Mouse (Mus musculus) spleen, postnatal 14 days (tissue): Measurements from ENCODE around the gene Ndufs8.
A peak's percentile ranks its signal among the peaks of the same experiment; 100 is the strongest.
"Not testable (repeated sequence)": the region's sequence is repeated elsewhere in the genome, so short reads cannot be mapped to it uniquely, and the experiment has no call there.

Experiments
- DNase-seq, 2 experiments: peaks; one replicate each; pipeline ENCODE4 v3.0.0; 2021 to 2022; ENCODE audit warnings: low spot score in 2 of 2

The Ndufs8 gene

DNA sequence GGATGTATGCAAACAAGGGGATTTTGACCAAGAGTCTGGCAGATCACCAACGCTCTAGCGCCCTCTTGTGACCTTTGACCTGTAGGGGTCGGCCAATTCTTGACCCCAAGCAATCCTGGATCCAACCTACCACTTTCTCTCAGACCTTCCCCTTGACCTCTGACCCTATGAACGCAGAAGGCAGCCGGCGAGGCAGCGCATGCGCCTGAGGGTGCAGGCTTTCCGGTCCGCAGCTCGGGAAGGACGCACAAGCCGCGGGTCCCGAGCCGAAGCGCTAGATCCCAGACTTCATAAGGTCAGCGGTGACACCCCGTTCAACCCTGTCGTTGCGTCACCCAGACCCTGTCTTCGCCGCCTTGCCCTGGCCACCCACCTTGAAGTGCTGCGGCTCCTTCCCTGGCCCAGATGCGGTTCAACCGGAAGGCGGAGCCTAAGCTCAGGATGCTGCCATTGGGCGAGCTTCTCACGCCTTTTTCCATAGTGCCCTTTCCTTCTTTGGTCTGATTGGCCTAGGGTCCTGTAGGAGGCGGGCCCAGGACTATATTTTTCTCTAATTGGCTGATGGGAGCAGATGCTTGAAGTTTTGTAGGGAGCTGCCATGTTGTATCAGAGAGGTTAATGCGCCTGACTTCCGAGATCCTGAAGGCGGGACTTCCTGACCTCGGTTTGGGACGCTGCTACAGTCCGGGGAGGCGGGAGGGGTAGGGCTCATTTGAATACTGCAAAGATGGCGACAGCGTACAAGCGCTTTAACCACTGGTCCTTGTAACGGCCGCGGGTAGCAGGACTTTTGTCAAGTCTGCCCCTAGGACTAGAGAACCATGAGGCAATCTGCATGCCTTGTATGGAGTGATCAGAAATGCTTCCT, at the start of gene Ndufs8:
Ndufs8 (minus strand) TSS at position 438 of the 868 bp plus-strand sequence.
- peak; percentile 71 to 81 for DNase-seq

DNA sequence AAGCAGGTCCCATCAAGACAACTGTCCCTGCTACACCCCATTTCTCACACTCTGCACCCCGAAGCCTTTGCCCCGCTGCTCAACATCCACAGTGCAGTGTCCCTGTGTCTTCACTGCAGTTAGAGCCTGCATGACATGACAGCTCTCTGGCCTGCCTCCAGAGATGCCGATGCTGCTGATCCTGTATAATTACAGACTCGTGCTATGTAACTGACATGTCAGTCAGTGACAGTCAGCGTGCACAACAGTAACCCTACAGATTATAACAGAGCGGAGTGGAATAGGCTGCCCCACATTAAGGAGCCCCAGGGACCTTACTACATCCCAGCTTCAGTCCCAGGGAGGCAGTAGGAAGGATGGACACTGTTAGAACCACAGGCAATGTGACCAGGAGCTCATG, 49.2 kb upstream of the Ndufs8 start:
- not testable (repeated sequence) for DNase-seq

DNA sequence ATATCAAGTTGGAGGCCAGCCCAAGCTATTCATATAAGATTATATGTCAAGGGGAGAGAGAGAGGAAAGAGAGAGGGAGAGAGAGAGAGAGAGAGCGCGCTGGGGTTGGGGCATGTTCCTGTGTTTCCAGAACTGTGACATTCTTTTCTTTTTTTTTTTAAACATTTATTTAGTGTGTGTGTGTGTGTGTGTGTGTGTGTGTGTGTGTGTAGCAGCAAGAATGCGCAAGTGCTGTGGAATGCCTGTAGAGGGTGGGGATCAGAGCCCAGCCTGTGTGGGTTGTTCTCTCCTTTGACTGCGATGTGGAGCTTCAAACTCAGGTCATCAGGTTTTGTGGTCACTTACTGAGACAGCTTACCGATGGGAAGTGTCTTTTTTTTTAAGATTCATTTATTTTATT, 47.6 kb upstream of the Ndufs8 start:
- DNase-seq = no peak

DNA sequence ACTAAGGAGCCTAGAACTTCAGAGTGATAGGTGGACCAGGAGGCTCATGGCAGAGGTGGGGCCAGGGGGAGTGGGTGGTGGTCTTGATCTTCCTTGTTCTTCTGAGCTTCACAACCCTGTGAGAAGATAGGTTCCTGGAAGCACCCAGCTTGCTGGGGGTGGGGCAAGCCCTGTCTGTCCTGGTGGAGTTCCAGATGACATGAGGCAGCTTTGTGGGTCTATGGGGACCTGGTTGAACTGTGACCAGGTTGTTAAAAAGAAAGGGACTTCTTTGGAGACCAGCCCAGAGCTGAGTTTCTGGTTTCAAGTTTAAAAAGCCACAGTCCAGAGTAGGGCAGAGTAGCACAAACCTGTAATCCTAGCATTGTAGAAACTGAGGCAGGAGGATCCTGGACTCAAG, 46.5 kb upstream of the Ndufs8 start:
- no peak for DNase-seq

DNA sequence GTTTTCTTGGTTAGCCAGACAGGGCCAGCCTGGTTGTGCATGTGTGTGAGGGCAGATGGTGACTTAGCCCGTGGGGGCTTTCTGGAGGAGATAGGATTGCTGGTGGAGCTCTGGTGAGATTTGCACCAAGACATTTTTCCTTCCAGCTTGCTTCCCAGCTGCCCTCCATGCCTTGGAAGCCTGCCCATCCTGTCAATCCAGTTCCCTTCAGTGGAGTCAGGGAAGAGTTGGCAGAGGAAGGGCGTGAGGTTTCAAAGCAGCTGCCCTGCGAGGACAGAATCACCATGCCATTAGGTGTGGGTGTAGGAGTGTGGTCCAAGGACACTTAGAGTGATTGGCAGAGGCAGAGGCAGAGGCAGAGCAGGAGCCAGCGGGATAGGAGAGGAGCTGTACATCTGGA, 45.9 kb upstream of the Ndufs8 start, which contains the start of gene Aldh3b3:
Aldh3b3 (plus strand) TSS at position 176 of the 400 bp plus-strand sequence.
- DNase-seq = no peak

DNA sequence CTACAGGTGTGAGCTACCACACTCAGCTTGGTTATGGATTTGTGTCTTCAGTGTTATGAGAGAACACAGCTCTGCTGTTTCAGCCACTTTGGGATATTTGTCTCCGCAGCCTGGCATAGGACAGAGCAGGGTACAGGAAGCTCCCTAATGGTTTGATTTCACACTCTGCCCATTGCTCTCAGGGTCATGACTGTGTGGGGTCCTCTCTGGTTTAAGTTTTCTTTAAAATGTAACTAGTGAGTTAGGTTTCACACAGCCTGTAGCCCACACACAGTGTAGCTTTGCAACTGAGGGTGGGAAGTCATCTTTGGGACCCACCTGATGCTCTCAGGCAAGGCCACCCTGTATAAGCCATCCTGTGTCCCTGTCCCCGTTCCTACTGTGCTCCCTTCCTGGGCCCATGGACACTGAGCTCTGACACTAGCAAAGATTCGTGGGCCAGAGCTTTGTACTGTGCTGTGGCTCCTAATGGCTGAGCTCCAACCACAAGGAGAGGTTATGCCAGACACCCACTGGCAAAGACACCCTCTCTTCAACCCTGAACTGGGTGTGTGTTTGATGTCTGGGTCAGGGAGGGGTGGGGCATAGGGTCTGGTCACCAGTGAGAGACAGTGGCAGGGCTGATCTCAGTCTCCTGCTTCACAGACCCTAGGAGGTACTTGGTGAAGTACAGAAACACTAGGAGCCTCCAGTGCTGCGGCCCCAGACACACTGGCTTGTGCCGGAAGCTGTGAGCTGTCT, 44.9 kb upstream of the Ndufs8 start:
- DNase-seq = not testable (repeated sequence)

DNA sequence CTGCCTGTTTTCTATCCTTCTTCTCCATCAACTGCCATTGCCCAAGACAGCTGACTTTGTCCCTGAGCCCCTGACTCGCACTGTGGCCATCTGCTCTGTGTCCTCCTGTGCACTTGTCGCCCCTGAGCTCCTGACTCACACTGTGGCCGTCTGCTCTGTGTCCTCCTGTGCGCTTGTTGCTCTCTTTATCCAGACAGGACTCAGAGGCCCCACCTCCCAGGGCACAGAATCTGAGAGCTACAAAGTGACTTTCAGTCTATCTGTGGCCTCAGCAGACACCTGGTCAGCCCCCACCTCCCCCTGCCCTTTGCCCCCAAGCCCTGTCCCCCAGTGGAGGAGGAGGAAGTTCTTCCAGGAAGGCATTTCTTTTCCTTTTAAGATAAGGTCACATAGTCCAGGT, 43.2 kb upstream of the Ndufs8 start:
- DNase-seq = no peak

DNA sequence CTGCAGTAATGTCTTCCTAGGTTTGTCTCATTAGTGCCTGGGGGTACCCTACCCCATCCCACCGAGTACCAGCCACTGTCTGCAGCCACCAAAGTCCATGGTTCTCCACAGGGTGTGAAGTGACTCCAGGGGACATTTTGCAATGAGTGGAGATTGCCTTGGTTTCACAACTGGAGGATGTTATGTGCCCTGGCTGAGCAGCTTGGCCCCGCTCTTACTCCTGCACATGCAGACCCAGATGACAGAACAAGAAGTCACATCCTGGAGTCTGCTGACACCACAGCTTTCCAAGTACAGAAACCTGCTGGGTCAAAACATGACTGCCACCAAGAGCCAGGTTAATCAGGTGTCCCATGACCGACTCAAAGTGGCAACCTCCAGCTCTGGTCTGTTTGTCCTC, 42.5 kb upstream of the Ndufs8 start:
- no peak for DNase-seq

DNA sequence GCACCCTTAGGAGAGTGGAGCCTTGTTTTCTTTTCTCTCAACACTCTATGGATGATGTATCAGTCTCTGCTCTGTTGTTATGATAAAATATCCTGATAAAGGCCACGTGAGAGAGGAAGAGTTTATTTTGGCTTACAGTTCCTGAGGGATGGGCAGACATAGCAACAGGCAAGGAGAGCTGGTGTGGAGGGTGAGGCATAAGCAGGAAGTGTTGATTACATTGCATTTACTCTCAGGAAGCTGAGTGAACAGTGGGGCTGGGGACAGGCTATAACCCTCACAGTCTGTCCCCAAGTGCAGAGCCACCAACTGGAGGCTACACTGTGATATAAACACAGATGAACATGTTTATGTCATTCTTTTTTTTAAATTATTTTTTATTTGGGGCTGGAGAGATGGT, 39.5 kb upstream of the Ndufs8 start:
- DNase-seq = no peak

DNA sequence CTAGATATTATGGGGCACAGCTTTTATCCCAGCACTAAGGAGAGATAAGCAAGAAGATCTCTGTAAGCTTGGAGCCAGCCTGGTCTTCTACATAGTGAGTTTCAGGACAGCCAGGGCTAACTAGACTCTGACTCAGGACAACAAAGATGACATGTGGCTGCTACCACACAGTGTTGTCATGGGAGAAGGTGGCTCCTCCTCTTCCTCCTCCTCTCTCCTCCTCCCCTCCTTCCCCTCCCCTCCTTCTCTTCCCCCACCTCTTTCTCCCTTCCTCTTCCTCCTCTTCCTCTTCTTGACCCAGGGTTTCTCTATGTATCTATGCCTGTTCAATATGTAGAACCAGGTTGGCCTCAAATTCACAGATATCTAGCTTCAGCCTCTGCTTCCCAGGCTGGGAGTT, 38.9 kb upstream of the Ndufs8 start:
- no peak for DNase-seq

DNA sequence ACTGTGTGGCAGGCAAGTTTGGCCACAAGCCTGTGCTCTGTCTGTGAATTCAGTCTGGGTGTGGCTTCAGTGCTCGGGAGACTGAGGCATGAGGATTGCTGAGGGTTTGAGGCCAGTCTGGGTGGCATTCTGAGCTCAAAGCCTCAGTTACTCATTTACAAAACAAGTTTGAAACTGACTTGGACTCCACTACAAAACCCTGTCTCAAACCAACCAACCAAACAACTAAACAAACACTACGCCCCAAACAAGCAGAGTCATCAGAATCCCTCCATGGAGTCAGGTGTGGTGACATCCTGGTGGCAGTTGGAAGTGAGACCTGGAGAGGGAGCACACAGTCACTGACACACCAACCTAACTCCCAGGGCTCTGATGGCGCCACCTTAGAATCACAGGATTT, 37.8 kb upstream of the Ndufs8 start:
- DNase-seq = no peak

DNA sequence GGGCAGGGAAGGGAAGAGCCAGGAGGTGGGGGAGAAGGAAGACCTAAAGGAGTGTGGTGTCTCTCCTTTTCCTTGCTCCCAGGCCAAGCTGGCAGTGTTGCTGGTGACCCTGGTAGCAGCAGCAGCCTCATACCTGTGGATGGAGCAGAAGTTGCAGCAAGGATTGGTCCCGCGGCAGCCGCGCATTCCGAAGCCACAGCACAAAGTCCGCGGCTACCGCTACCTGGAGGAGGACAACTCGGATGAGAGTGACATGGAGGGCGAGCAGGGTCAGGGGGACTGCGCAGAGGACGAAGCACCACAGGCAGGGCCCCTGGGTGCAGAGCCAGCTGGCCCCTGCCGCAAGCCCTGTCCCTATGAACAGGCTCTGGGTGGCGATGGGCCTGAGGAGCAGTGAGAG, 36.0 kb upstream of the Ndufs8 start:
- DNase-seq = no peak

DNA sequence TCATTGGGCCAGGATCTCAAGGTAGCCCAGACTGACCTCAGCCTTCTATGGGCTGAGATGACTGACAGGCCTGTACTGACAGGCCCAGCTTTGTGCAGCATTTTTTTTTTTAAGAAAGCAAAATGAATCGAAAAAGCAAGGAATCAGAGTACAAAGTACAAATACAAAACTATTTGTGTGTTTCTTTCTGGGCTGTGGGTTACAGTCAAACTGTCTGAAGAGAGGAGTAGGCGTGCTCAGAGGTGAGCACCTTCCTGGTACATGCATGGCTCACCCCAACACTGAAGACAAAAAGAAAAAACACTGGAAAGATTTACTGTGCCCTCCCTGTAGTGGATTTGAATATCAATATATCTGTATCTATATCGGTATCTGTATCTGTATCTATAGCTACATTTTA, 35.2 kb upstream of the Ndufs8 start:
- DNase-seq = no peak

DNA sequence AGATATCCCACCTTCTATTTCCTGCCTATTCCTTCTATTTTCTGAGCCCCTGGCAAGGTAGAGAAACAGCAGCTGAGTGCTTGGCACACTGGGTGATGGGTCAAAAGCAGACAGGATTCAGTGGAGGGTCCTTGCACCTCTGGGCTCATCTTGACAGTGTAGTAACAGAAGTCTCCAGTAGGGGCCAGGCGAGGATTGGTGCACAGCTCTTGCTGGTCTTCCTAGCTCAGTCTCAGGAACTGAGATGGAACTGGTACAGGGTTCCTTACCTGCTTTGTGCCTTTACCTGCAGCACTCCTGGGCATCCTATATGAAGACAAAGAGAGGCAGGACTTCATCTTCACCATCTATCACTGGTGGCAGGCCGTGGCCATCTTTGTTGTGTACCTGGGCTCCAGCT, 34.1 kb upstream of the Ndufs8 start:
- peak; percentile 34 to 67 for DNase-seq

DNA sequence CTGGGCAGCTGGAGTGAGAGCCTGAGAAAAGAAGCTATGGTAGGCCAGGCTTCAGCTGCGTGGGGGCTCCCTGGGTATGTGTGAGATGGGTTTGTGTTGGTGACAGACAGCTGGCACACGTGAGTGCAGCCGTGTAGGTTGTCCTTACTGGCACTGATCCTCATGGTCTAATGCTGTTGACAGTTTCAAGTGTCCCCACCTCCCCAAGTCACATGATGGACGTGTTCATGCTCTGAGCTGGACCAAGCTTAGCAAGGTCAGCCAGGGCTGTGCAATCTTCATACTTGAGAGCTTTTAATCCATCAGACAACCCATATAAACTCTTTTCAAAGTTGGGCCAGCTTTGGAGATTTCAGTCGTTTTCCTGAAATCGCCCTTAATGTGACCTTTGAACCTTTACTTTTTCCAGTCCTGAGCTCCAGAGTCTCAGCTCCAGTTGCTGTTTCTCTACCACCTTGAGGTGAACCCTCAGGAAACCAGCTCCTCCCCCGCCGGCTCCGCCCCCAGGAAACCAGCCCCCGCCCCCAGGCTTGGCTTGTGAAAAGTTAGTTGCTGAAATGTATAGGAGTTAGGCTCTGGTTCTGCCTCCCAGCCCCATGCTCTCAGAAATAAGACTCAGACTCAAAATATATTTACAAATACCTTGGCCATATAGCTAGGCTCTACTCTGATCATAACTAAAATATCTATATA, 33.4 kb upstream of the Ndufs8 start:
- DNase-seq = peak in 1 of 2 experiments; percentile 41

DNA sequence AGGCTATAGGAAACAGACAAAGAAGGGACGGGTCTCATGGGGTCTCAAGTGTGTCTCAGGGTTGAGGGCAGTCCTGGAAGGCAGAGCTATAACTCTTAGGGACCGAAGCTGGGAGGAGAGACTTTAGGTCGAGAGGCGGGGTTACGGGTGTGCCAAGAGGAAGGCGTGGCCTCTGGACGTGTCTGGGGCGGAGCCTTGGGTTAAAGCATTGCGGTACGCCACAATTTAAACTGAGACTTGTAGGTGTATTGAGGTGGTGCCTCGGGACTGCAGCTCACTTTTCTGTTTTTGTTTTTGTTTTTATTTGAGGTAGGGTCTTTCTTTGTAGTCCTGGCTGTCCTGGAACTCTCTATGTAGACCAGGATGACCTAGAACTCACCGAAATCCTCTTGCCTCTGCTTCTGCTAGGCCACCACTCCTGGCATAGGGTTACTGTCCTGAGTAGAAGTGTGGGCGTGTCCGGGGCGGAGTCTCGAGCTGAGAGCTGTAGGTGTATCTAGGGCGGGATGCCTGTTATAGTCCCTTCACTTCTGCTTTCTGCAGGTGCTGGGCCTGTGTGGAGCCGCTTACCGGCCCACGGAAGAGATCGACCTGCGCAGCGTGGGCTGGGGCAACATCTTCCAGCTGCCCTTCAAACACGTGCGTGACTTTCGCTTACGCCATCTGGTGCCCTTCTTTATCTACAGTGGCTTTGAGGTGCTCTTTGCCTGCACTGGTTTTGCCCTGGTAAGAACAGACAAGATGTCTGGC, 30.6 kb upstream of the Ndufs8 start:
- DNase-seq = peak; percentile 57 to 69

DNA sequence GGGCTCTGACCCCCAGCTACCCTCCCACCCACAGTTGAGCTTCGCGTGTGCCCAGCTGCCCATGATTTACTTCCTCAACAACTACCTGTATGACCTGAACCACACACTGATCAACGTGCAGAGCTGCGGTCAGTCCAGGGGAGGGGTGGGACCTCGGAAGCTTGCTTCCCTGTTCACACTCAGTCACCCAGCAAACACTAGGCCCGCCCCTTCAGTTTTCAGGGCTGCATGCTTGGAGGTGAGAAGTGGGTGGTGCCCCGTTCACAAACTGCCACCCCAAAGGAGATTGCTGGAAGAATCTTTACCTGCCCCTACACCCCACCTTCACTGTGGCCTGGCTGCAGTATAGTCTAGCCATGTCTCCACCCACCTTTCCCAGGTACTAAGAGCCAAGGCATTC, 29.7 kb upstream of the Ndufs8 start:
- no peak for DNase-seq

DNA sequence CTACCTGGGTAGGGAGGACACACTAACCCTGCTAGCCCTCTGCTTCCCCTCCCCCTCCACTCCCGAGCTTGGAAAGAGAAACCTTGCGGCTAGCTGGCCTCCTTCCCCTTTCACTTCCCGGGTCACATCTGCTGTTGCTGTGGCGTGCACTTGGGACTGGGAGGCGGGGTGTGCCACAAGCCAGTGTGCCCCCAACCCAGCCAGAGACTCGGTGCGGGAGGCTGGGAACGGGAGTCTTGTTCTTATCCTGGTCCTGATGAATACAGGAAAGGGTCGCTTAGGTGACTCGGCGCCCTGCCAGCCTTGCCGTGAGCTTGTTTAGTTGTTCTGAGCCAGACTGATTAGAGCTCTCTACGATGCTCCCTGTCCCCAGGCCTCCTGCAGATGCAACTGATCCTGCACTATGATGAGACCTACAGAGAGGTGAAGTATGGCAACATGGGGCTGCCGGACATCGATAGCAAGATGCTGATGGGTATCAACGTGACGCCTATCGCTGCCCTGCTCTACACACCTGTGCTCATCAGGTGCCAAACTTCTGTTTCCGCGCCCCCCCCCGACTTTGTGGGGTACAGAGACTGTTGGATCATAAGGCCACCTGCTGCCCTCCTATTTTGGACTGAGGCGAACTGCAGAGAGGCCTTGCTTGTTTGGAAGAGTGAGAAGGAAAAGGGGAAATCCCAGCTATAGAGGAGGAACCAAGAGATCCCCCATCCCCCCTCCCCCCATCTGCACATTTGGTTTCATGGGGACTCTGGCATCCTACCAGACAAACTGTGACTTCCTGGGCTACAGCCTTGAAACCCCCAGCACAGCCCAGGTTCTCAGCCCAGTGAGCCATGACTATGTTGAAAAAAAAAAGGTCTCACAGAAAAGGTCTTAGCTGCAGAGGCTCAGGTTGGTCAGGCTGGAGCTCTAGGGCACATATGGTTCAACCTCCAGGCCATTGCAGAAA, 23.6 kb upstream of the Ndufs8 start:
- peak; percentile 60 to 65 for DNase-seq

DNA sequence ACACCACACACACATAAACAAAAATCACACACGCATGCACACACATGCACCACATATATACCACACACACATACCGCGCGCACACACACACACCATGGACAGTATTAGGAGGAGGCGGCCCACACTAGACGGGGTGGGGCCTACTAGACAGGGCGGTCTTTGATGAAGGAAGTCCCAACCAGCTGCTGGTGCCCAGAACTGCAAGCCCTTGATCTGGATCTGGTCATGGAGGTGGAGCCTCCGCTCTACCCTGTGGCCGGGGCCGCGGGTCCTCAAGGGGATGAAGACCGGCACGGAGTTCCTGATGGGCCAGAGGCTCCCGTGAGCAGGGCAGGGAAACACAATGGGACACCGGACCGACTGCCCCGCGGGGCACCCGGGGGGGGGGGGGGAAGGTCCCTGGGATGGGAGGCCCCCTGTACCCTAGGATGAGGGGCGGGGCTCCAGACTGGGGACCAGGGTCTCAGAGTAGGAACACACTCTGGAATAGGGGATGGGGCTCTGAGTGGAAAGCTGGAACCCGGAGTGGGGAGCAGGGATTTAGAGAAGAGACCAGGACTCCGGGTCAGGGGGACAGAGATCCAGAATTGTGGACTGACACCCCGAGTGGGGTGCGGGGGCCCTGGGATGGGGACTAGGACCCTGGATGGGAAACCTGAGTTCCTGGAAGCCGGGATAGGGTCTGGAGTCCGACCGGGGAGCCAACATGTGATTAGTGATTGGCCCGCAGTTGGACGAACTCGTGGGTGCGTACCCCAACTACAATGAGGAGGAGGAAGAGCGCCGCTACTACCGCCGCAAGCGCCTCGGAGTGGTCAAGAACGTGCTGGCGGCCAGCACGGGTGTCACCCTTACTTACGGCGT, 22.7 kb upstream of the Ndufs8 start, which contains the start of gene Unc93b1:
Unc93b1 (plus strand) TSS at position 155 of the 864 bp plus-strand sequence.
- DNase-seq = peak; percentile 59 to 62
